Mouse (Mus musculus) cerebellum, postnatal 4 days (tissue): ENCODE results near the gene Nbas.

Experiments used
- DNase-seq, 2 experiments: peaks; one replicate each; pipeline ENCODE4 v3.0.0; 2022; ENCODE audit warnings: low spot score in 2 of 2, mixed read lengths in 1 of 2

Gene Nbas

DNA sequence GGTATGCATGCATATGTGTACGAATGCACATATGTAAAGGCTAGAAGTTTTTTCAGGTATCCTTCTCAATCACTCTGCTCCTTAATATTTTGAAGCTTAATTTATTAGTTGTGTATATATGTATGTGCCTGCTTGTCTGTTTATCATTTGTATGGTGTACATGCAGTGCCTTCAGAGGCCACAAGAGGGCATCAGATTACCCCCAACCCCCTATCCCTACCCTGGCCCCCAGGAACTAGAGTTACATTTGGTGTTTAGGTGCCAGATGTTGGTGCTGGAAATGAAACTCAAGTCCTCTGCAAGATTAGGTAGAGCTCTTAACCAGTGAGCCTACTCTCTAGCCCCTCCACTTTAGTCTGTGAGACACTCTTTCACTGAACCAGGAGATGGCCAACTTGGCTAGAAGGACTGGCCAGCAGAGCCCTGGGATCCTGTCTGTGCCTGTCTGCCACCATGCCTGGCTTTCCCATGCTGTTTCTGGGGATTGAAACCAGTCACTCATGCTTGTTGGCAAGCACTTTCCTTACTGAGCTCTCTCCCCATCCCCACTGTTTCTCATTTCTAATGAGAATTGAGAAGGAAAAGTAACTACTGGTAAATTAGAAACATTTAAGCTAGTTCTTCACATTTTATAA, 263.9 kb downstream of the Nbas start:
- DNase-seq: no peak

DNA sequence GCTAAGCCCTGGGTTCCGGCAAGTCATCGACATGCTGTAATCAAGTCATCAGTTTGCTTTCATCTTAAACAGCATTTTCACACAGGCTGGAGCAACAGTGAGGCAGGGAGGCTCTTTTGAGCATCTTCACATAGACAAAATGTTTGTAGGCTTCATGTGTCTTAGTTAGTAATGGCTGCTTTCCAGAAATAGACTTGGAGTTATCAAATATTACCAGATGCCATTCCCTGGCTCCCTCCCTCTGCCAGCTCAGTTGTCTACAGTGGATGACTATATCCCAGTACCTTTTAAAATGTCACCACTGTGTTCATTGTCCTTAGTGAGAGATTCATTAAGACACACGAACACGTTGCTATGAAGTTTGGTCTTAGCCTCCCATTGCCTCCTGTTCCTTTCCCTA, 270.2 kb downstream of the Nbas start:
- no peak for DNase-seq

DNA sequence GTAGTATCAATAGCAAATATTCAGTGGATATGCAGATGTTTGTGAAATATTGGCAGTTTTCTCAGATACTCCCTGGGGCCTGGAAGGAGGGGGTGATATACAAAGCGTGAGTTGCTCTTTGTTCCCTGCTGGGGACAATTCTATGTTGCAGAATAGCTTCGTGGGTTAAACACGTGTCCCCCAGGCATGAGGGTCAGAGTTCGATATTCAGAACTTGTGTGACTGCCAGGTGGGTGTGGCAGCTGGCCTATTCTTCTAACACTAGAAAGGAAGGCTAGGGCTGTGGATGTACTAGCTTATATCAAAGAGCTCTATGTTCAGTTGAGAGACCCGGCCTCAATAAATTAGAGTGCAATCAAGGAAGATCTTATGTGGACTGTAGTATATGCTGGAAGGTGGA, 274.9 kb downstream of the Nbas start:
- no peak for DNase-seq

DNA sequence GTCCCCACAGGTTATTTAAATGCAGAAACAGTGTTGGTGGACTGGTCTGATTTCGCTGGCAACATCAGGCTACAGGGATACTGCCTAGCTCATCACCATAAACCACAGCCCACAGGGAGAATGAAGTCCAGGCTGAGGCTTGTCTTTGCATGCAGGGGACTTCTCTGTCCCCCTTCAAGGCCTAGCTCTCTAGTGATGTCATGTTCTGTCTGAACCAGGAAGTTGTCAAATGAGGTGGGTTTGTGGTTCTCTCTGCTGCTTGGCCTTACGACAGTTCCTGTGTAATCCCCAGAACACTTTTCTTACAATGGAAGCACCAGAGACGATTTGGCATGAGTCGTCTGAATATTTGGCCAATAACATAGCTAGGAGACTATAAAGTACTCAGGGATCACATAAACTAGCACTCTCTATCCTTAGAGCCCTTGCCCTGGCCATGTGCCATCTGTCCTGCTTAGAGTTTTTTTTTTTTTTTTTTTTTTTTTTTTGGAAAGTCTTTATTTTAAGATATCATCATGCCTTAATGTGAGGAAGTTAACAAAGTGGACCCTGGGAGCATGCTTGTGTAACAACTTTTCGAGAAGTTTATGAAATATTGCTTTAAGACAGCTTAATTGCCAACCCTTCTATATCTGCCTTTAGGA, 294.8 kb downstream of the Nbas start:
- no peak for DNase-seq

DNA sequence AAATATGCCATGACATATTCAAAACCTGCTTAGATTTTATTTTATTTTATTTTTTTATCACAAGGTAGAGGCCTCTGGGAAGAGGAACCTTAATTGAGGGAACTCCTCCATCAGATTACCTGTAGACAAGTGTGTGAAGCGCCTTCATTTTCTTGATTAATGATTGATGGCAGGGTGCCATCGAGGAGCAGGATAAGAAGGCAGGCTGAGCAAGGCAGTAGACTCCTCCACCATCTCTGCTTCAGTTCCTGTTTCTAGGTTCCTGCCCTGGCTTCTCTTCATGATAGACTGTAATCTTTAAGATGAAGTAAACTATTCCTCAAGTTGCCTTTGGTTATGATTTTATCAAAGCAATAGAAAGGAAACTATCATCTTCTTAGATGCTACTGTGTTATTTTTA, 295.4 kb downstream of the Nbas start:
- no peak for DNase-seq

DNA sequence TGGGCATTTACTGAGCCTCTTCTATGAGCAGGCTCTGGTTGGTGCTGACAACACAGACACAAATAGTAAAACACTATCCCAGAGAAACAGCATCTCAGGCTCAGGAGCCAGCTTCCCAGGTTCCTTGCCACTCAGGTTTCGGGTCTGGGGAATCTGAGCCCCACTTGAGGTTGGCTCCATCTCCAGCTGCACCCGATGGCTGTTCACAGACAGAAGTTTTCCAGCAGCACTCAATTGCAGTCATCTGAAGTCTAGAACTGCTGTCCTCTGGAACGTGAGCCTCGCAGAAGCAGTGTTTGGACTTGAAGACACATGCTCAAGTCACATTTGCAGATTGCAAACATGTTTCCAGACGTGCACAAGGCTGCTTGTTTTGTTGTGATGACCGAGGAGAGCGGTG, 297.5 kb downstream of the Nbas start:
- no peak for DNase-seq

DNA sequence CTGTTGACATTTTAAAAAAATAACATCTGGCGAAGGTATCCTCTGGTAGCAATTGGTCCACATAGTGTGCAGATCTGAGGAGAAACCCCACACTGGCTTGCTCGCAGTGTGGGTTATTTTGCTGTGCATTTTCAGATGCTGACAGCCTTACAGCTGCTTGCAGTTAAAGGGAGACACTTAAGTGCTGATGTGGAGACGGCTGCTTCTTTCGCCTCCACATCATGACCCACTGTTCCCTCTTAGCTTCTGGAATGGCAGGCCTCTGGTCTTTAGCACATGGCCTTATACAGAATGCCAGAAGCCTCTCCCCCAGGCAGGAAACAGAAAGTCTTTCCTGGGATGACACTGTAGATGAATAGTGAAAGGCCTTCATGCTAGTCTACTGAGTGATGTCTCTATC, 306.2 kb downstream of the Nbas start:
- DNase-seq: no peak

DNA sequence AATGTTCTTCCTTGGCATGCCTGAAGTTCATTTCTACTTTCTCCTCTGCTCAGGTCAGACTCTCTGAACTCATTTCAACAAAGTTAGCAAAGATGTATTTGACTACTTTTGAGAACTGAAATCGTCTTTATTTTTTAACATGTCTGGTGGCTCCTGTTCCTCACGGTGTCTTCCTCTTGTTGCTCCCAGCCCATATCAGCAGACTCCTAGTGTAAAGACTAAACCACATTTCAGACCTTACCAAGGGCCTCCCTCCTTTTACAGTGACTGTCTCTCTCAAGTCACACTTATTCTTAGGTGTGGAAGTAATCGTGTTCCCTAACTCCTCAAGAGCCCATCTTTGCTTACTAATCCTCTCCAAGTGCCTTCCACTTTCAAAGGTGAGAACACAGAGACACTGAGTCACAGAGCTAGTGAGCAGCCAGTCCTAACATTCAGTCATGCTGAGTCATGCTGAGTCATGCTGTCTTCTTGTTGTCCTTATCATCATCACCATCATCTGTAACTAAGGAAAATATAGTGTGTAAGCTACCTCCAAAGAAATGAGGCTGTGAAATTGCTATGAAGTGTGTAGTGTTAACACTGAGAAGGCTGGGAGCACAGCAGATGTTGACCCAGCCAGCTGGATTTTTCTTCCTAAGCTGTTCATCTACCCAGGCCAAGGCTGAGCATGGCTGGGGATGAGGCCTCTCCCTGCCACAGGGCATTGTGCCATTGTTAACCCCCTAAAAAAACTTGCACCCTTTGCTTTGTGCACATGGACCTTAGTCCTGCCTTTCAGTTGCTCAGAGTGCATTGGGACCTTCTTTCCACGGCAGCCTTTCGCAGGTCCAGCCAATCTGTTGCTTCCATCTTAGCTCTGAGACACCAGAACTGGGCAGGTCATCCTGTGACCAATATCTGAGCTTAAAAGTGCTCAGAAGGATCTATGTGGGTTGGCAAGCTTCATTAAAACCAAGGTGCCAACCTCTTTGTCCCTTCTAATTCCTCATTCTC, 307.0 kb downstream of the Nbas start:
- DNase-seq: no peak

DNA sequence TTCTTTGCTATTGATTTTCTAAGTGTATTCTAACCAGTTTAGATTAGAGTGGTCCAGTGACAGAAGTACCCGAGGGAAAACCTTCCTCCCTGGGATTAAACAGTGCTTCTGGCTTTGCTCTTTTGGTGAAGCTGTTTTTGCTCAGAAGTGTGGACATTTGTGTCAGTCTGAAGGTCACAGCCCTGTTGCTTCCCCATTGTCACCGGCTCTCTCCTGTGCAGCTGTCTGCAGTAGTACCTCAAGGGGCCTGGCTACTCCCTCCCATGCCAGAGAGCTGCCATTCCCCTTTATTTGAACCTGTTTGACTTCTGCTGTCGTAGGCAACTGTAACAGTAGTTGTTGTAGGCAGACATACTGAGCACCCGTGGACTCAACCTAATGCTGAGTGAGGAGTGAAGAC, 307.8 kb downstream of the Nbas start:
- no peak for DNase-seq

DNA sequence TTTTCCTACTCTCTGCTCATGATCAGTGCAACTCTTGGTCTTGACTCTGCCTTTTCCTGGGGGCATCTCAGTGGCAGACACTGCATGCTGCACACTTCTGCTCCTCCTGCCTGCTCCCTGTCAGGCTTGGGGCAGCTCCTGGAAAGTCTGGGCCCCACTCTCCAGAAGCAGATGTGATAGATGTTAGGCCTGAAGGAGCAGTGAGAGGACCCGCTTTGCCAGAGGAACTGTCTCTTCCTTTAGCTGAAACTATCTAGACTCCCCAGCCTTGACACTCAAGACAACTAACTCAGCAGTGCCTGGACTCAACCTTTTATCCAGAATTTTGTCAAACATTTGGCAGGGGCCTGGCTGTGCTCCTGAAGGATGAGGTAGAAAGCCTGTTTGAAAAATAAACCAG, 311.9 kb downstream of the Nbas start:
- DNase-seq: no peak

DNA sequence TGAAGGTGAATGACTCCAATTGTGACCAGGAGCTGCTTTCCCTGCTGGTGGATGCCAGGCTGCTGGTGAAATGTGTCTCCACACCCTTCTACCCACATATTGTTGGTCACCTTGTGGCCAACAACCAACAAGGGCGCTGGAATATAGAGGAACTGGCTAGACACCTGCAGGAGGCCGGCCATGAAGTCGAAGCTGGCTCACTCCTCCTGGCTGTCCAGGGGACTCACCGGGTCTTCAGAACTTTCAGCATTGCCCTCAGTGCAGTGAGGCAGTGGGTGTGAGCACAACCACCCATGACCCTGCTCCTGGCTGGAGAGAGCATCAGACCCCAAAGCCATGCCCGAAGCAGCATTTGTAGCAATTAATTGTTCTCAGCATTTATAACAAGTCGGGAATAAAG, 314.5 kb downstream of the Nbas start:
- no peak for DNase-seq

DNA sequence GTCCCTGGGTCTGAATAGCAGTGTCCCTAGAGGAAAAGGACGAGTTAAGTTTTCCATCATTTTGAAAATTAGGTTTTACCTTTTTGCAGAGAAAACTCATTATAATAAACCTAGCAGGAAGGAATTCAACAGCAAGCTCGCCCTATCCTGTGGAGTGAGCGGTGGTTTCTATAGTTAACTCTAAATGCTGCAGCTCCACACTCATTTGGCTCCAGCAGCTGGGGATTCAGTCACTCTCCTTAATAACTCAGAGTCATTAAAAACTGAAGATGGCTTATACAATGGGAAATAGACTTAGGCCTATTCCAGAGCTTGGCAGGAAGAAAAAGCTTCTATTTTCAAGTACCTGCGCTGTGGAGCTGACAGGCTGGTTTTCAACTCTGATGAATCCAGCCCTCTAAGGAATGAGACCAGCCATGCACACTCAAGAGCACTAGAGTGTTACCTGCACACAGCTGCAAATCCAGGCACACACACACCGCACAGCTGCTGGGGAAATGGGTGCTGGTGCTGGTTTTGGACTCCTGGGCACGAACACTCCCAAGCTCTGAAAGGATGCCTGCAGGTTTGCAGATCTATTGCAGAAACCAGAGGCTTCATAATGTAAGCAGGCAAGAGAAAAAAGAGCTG, 316.7 kb downstream of the Nbas start:
- DNase-seq: no peak

DNA sequence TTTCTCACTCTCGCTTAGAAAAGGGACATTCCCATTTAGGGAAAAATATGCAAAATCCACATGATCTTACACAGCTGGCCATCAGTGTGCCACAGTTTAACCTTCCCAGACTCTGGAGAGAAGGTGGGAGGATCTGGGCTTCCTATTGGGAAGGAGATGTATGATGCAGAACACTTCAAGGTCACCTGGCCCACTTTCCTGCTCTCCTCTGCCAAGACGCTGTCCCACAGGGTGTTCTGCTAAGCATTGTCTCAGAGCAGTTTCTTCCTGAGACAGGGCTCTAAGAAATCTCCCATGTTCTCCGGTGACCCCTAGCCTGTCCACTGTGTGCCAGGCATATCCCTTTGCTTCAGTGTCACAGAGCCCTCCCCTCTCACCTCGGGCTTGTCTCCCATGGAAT, 318.7 kb downstream of the Nbas start:
- DNase-seq: no peak

DNA sequence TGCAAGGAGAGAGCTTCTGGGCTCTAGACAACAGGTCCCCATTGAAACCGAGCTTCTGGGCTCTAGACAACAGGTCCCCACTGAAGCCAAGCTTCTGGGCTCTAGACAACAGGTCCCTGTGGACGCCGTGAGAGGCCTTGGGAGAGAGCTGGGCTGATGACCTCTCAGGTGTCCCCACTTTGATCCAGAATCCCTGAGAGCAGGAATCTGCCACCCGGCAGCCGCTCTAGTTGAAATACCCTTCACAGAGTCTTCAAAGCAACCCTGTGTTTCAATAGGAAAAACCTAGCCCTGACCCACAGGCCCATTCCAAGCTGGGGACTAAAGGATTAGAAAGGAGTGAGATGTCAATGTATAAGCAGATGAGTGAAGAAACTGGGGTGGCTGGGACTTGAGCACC, 320.1 kb downstream of the Nbas start:
- no peak for DNase-seq

DNA sequence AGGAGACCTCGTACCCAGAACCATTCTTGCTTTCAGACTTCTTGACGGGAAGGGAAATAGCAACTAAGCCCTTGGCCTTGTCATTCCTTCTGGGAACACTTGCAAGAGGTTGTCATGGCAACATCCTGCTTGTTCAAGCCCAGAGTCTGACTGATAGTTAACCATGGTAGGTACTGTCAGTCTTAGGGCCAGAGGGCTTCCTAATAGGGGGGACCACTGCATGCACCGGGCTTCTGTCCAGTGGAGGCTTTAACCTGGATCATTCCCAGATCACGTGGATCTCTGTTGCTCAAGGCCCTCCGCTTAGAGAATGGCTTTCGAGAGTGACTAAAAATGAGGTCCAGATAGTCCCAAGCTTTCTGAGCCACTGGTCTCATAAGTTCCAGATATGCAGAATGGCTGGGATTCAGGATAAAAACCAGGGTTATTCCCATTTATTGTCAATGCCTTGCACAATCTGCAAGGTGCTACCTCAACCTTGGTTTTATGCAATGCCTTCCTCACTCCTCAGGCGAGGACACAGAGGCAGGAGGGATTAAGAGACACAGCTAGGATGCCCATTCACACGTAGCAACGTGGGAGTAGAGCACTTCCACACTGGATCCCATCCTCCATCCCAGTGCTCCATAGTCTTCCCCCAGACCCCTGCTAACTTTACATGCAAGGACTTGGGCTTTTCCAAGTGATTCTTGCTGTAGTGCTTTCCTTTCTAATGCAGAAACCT, 326.0 kb downstream of the Nbas start:
- DNase-seq: peak in 1 of 2 experiments; percentile 8

DNA sequence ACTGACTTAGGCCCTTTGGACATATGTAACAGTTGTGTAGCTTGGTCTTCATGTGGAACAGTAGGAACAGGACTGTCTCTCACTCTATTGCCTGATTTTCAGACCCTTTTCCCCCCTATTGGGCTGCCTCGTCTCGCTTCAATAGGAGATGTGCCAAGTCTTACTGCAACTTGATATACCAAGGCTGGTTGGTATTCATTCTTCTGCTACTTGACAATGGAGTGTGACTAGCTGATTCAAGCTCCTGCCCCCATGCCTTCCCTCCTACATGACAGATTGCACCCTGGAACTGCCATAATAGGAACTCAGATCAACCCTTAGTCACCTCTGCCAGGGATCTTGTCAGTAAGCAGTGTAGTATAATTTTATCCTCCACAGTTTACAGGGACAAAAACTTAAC, 328.1 kb downstream of the Nbas start:
- no peak for DNase-seq

DNA sequence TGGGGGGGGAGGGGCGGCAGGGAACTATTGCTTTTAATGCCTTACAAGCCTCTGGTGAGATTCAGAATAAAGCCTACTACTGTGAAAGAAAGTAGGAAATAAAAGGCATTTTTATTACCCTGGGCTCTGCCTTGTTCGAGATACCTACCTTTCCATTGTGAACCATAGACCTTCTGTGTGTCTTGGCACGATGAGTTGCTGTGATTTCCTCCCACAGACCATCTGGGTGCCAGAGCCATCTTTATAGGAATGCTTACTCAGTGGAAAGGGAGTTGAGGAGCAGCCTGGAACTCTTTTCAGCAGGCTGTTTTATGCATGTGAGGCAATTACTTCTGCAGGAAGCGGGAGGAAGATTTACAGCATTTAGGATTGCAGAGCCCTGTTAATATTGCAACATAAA, 329.6 kb downstream of the Nbas start:
- DNase-seq: no peak

DNA sequence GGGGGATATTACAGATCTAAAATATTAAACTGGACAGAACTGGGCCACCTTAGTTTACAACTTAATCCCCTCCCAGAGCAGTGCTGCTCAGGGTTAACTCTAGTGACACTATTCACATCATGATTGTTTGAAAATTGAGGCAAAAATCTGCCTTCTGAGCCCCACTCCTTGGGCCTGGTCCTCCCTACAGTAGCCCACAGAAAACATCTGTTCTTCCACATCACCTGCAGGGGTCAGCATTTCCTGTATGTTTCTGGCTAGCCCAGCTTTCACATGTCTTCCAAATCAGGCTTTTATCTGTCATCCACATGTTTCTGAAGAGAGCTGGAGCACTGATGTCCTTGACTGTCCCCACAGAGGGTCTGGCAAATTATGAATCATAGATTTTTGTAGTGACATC, 333.5 kb downstream of the Nbas start:
- DNase-seq: no peak

DNA sequence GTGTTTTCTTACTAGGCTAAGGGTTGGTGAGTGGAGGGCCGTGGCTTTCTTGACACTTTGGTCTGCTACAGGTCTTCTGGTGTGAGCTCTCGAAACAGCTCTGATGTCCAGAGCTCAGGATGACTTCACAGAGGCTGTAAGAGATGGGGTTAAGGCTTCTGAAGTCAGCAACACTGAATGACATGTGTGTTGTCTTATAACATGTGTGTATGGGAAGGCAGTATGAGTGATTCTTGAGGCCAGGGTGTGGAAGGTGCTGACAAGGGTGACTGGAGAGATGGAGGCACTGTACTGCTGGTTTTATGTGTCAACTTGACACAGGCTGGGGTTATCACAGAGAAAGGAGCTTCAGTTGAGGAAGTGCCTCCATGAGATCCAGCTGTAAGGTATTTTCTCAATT, 338.1 kb downstream of the Nbas start:
- no peak for DNase-seq

DNA sequence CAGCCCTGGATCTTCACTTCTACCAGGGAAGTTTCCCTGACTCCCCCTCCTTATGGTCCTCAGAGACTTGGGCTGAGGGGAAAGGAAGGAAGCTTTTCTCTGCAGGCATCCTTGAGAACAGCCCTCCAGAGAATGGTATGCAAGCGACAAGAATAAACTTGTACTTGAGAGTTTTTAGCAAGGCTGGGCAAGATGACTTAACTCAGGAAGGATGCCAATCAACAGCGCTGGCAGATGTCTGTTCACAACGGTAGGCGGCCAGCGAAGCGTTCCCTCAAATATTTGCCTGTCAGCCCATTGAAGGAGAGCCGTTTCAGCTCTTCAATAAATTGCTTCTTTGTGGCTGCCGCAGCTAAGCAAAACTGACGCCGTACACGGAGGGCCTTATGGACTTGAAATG, 340.1 kb downstream of the Nbas start:
- no peak for DNase-seq

DNA sequence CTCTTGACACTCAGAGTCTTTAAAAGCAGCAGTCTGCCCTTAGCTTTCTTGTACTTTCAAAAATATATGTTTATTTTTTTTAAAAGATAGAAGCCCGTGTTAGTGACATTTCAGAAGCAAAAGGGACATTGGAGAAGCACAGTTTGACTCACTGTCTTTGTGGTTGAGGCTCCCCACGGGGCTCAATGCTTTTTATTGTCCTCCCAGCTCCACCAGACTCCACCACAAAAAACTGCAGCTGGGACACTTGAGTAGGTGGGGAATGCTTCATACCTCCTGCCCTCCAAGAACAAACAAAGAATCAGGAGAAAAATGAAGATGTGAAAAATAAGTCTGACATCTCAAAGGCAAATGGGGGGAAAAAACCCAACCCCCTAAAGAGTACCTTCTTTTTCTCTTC, 344.1 kb downstream of the Nbas start:
- no peak for DNase-seq

DNA sequence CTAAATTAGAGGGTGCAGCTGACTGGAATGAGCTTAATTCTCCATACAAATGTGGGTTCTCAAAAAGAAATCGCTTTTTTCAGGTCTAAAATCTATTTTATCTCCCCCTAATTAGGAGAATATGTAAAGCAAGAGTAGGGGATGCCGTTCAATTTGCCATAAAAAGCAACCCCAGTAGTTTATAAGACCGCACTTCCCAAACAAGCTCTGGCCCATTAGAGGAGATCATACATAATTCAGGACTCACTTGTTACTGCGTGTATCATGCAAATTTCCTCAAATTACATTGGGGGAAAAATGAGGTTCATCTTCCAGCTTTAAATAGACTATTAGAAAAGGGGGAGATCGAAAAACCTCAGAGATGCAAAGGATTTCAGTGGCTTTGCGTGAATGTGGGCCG, 346.7 kb downstream of the Nbas start:
- DNase-seq: no peak
